Mouse (Mus musculus) kidney, embryonic 14.5 days (tissue): ENCODE results near the gene Teddm2. TPM values are rescaled to one million over a fixed set of nuclear protein-coding genes. Genes with fewer than 3 reads are reported as not detected.
A peak's percentile ranks its signal among the peaks of the same experiment; 100 is the strongest.

Experiments
- ATAC-seq: fragments of 200-750 bp; cut with Nextera tagmentation; 2 replicates; pipeline ENCODE4 v1.8.0; 2017; ENCODE audit warnings: moderate number of reproducible peaks, mild to moderate bottlenecking, moderate TSS enrichment, moderate library complexity; ENCODE audit not compliant: low FRiP score, low TSS enrichment
- H3K27ac ChIP-seq: fragments of 300-500 bp; sonication (generic); 2 replicates; pipeline ENCODE4 v1.5.1; 2014; ENCODE audit warnings: low read depth, mild to moderate bottlenecking, low read length, moderate library complexity, mixed read lengths
- H3K27me3 ChIP-seq: fragments of 300-500 bp; sonication (generic); 2 replicates; pipeline ENCODE4 v1.6.1; 2014; ENCODE audit warnings: mild to moderate bottlenecking, low read length; ENCODE audit not compliant: control insufficient read depth, insufficient read depth
- H3K36me3 ChIP-seq: fragments of 300-500 bp; sonication (generic); 2 replicates; pipeline ENCODE4 v1.6.1; 2014; ENCODE audit warnings: low read length, mixed read lengths; ENCODE audit not compliant: control insufficient read depth, insufficient read depth
- H3K4me1 ChIP-seq: fragments of 300-500 bp; sonication (generic); 2 replicates; pipeline ENCODE4 v1.6.1; 2014; ENCODE audit warnings: low read length, mixed read lengths; ENCODE audit not compliant: control insufficient read depth, insufficient read depth
- H3K4me2 ChIP-seq: fragments of 300-500 bp; sonication (generic); replicated peaks from 2 replicates; pipeline ENCODE4 v1.6.1; 2014; ENCODE audit warnings: low read depth, mild to moderate bottlenecking, low read length
- H3K4me3 ChIP-seq: fragments of 300-500 bp; sonication (generic); 2 replicates; pipeline ENCODE4 v1.5.1; 2014; ENCODE audit warnings: mild to moderate bottlenecking, low read length
- H3K9ac ChIP-seq: fragments of 300-500 bp; sonication (generic); 2 replicates; pipeline ENCODE4 v1.6.1; 2014; ENCODE audit warnings: low read depth, mild to moderate bottlenecking, low read length, moderate library complexity
- H3K9me3 ChIP-seq: fragments of 300-500 bp; sonication (generic); 2 replicates; pipeline ENCODE4 v1.6.1; 2016; ENCODE audit warnings: low read length; ENCODE audit not compliant: control insufficient read depth
- WGBS: fragments of 180-500 bp; shearing (Covaris S2); extraction: QIAGEN DNeasy Blood & Tissue Kit; methylation state at CpG from one replicate; pipeline ENCODE4 v1.1.7; 2014; 5-methylcytosine and 5-hydroxymethylcytosine counted together
- microRNA-seq: library from miRNA; unstranded; fragments of <30 nt; microRNA quantifications from one replicate; pipeline ENCODE4, GENCODE M21; 2016
- polyA plus RNA-seq: library from polyadenylated mRNA; unstranded; fragments of >200 nt; fragmentation: Nextera tagmentation; extraction: Ambion mirVana; gene quantifications from 2 replicates; pipeline ENCODE4 v1.2.1, GENCODE M21; 2014

Teddm2 gene
- polyA plus RNA-seq, 1 experiment from 2014 or later, result 0.38 TPM

- Histone ChIP-seq H3K4me1 (no peaks in the 10 kb centered on the region), H3K4me2 (no peak overlapping the region), H3K9me3 (no peaks in the 10 kb centered on the region), H3K27me3 (no peaks in the 10 kb centered on the region), H3K4me3 (no peak overlapping the region), H3K36me3 (no peaks in the 10 kb centered on the region), H3K27ac (no peak overlapping the region), H3K9ac (no peak overlapping the region)
- ATAC-seq, result no peak
- 90% methylated on average over 4 of the region's 4 CpGs for WGBS
Measured at GRCm38 (mm10) chr1:153830746-153831145, 69.3 kb downstream of the Teddm2 start.

- H3K4me3 ChIP-seq, result no peak overlapping the region
Measured at GRCm38 (mm10) chr1:153820216-153820615, 79.8 kb downstream of the Teddm2 start.

GRCm38 (mm10) chr1:153814278-153814677 is 85.8 kb downstream of the Teddm2 start:
- H3K36me3 ChIP-seq, result no peaks in the 10 kb centered on the region
- no peak overlapping the region for H3K9ac ChIP-seq
- H3K9me3 ChIP-seq, result 0 out of 2 replicates have a peak, but pooled peaks cover 4% of the 10 kb centered on the region
- H3K27ac ChIP-seq, result no peak overlapping the region
- H3K4me2 ChIP-seq, result no peak overlapping the region
- H3K4me1 ChIP-seq, result no peaks in the 10 kb centered on the region
- H3K4me3 ChIP-seq, result no peak overlapping the region
- ATAC-seq, result no peak
- H3K27me3 ChIP-seq, result no peaks in the 10 kb centered on the region
- WGBS, result 55% methylated on average over 2 of the region's 2 CpGs

More at GRCm38 (mm10) chr1:153820216-153820615, 79.8 kb downstream of the Teddm2 start:
- Histone ChIP-seq H3K4me1 (no peaks in the 10 kb centered on the region), H3K4me2 (no peak overlapping the region), H3K27ac (no peak overlapping the region), H3K9me3 (0 out of 2 replicates have a peak, but pooled peaks cover 3% of the 10 kb centered on the region), H3K27me3 (no peaks in the 10 kb centered on the region), H3K9ac (no peak overlapping the region), H3K36me3 (no peaks in the 10 kb centered on the region)
- WGBS, result 87% methylated on average over 3 of the region's 3 CpGs
- ATAC-seq, result no peak

DNA sequence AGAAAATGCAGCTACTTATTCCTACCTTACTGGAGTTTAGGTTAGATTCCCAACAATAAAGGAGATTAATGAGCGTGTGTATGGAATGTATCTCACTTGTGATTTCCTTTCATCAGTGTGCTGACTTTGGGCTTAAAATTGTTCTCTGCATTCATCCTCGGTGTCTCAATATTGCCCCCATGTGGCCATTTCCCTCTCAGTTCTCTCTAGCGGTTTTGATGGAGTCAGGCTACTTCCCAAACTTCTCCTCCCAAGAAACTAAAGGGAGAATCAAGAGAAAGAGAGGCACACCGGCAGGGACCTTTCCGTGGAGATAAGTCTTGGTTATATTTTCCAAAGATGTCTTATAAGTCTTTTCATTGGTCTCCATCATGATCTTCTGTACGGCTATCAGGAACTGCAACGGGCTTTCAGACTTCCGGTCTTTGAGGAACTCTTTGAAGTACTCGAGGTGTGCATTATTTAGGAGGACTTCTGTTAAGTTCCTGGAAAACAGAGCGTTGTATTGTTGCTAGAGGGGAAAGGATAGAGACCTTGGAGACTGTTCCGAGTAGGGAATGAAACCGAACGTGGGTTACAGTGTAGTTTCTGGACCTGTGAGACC is 92.5 kb downstream of the Teddm2 start:
- no peak overlapping the region for H3K4me3 ChIP-seq
- H3K36me3 ChIP-seq, result no peaks in the 10 kb centered on the region
- 46% methylated on average over 13 of the region's 13 CpGs for WGBS
- ATAC-seq, result no peak
- no peak overlapping the region for H3K4me2 ChIP-seq
- H3K9ac ChIP-seq, result no peak overlapping the region
- H3K4me1 ChIP-seq, result no peaks in the 10 kb centered on the region
- H3K27me3 ChIP-seq, result no peaks in the 10 kb centered on the region
- no peaks in the 10 kb centered on the region for H3K9me3 ChIP-seq
- no peak overlapping the region for H3K27ac ChIP-seq

GRCm38 (mm10) chr1:153803530-153803929 is 96.5 kb downstream of the Teddm2 start:
- no peak overlapping the region for H3K4me2 ChIP-seq
- no peaks in the 10 kb centered on the region for H3K36me3 ChIP-seq
- H3K9ac ChIP-seq, result no peak overlapping the region
- H3K4me3 ChIP-seq, result no peak overlapping the region
- ATAC-seq, result no peak
- H3K9me3 ChIP-seq, result no peaks in the 10 kb centered on the region
- no peak overlapping the region for H3K27ac ChIP-seq
- H3K27me3 ChIP-seq, result no peaks in the 10 kb centered on the region
- no peaks in the 10 kb centered on the region for H3K4me1 ChIP-seq
- WGBS, result 86% methylated on average over 8 of the region's 8 CpGs

DNA sequence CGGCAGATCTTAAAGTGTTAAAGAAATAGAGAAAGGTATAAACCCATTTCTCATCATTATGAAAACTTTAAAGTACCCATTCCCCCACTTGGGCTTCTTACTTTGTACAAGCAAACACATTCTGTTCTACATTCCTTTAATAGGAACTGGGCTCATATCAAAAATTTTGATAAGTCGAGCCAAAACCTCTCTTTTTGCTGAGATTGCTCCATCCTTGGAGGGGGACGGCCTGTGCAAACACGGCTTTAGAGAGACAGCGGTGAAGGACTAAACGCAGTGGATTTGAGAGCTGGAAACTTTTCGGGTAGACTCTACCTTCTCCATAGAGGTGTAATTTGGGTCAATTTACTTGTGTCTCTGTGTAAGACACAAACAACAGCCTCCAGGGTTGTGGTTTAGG is 97.3 kb downstream of the Teddm2 start:
- no peaks in the 10 kb centered on the region for H3K27me3 ChIP-seq
- no peaks in the 10 kb centered on the region for H3K9me3 ChIP-seq
- H3K9ac ChIP-seq, result no peak overlapping the region
- H3K36me3 ChIP-seq, result no peaks in the 10 kb centered on the region
- no peak for ATAC-seq
- no peak overlapping the region for H3K4me2 ChIP-seq
- H3K4me1 ChIP-seq, result no peaks in the 10 kb centered on the region
- H3K4me3 ChIP-seq, result no peak overlapping the region
- WGBS, result 89% methylated on average over 7 of the region's 7 CpGs
- no peak overlapping the region for H3K27ac ChIP-seq

Small RNA genes lying within 50 kb of the gene (microRNA-seq; reads per million reads assigned to microRNA genes)
- gene Mir8114, result 13.9 reads per million, percentile 30 among the genes with 10 or more reads in this experiment

Other genes starting within 250 kb of the Teddm2 start
- 0.04 and 0.10 TPM in 2 replicates for gene Rgs8, start 247.2 kb downstream of the Teddm2 start, polyA plus RNA-seq
- gene Rgs16, start 159.9 kb downstream of the Teddm2 start, polyA plus RNA-seq, result 1.5 and 2.7 TPM in 2 replicates
- gene Rnasel, start 150.8 kb downstream of the Teddm2 start, polyA plus RNA-seq, result 6.5 and 7.5 TPM in 2 replicates
- not detected in 2 replicates for gene Rgsl1, start 56.1 kb downstream of the Teddm2 start, polyA plus RNA-seq
- gene Teddm1b, start 25.9 kb downstream of the Teddm2 start, polyA plus RNA-seq, result 0.51 and 0.61 TPM in 2 replicates
- not detected in 2 replicates for gene Teddm1a, start 8.5 kb downstream of the Teddm2 start, polyA plus RNA-seq
- gene Glul, start 284 bp downstream of the Teddm2 start, polyA plus RNA-seq, result 132 and 139 TPM in 2 replicates